Mouse (Mus musculus) hindbrain, embryonic 14.5 days (tissue): Measurements from ENCODE around the gene Dexi. TPM values are rescaled to one million over a fixed set of nuclear protein-coding genes. Genes with fewer than 3 reads are reported as not detected.

Experiments
- ATAC-seq: fragments of 200-750 bp; cut with Nextera tagmentation; 2 replicates; pipeline ENCODE4 v1.8.0; 2017; ENCODE audit warnings: moderate number of reproducible peaks, mild to moderate bottlenecking, moderate TSS enrichment, moderate library complexity; ENCODE audit not compliant: low FRiP score
- DNase-seq: peaks from one replicate; pipeline ENCODE4 v3.0.0-alpha.2; 2015; ENCODE audit warnings: low spot score
- H3K27ac ChIP-seq: fragments of 300-500 bp; sonication (generic); 2 replicates; pipeline ENCODE4 v1.5.1; 2014; ENCODE audit warnings: mild to moderate bottlenecking, moderate library complexity
- H3K27me3 ChIP-seq: fragments of 300-500 bp; sonication (generic); 2 replicates; pipeline ENCODE4 v1.6.1; 2014; ENCODE audit warnings: mild to moderate bottlenecking, low read length, mixed read lengths; ENCODE audit not compliant: control insufficient read depth, insufficient read depth
- H3K36me3 ChIP-seq: fragments of 300-500 bp; sonication (generic); replicated peaks from 2 replicates; pipeline ENCODE4 v1.6.1; 2014; ENCODE audit not compliant: control insufficient read depth, insufficient read depth
- H3K4me1 ChIP-seq: fragments of 300-500 bp; sonication (generic); replicated peaks from 2 replicates; pipeline ENCODE4 v1.6.1; 2014; ENCODE audit warnings: antibody characterized with exemption, low read length, mixed read lengths; ENCODE audit not compliant: control insufficient read depth, insufficient read depth
- H3K4me2 ChIP-seq: fragments of 300-500 bp; sonication (generic); replicated peaks from 2 replicates; pipeline ENCODE4 v1.6.1; 2014; ENCODE audit warnings: mild to moderate bottlenecking, moderate library complexity
- H3K4me3 ChIP-seq: fragments of 300-500 bp; sonication (generic); replicated peaks from 2 replicates; pipeline ENCODE4 v1.5.1; 2014; ENCODE audit warnings: mild to moderate bottlenecking, low read length
- H3K9ac ChIP-seq: fragments of 300-500 bp; sonication (generic); 2 replicates; pipeline ENCODE4 v1.6.1; 2014
- H3K9me3 ChIP-seq: fragments of 300-500 bp; sonication (generic); 2 replicates; pipeline ENCODE4 v1.6.1; 2016; ENCODE audit warnings: low read length; ENCODE audit not compliant: control insufficient read depth
- WGBS: fragments of 180-500 bp; shearing (Covaris S2); extraction: QIAGEN DNeasy Blood & Tissue Kit; methylation state at CpG from one replicate; pipeline ENCODE4 v1.1.7; 2014; 5-methylcytosine and 5-hydroxymethylcytosine counted together
- polyA plus RNA-seq: library from polyadenylated mRNA; unstranded; fragments of >200 nt; fragmentation: Nextera tagmentation; extraction: Ambion mirVana; gene quantifications from 2 replicates; pipeline ENCODE4 v1.2.1, GENCODE M21; 2014

The Dexi gene
- polyA plus RNA-seq, 1 experiment from 2014 or later: 26.0 TPM

GRCm38 (mm10) chr16:10454583-10454974 is 88.3 kb downstream of the Dexi start:
- no peak overlapping the region for H3K4me3 ChIP-seq
- no peak overlapping the region for H3K4me2 ChIP-seq
- H3K27me3 ChIP-seq: no peaks in the 10 kb centered on the region
- DNase-seq (no peak), ATAC-seq (no peak)
- no peaks in the 10 kb centered on the region for H3K36me3 ChIP-seq
- H3K4me1 ChIP-seq: no peaks in the 10 kb centered on the region
- 44% methylated on average over 3 of the region's 3 CpGs for WGBS
- H3K27ac ChIP-seq: no peak overlapping the region
- no peak overlapping the region for H3K9ac ChIP-seq
- H3K9me3 ChIP-seq: no peaks in the 10 kb centered on the region

DNA sequence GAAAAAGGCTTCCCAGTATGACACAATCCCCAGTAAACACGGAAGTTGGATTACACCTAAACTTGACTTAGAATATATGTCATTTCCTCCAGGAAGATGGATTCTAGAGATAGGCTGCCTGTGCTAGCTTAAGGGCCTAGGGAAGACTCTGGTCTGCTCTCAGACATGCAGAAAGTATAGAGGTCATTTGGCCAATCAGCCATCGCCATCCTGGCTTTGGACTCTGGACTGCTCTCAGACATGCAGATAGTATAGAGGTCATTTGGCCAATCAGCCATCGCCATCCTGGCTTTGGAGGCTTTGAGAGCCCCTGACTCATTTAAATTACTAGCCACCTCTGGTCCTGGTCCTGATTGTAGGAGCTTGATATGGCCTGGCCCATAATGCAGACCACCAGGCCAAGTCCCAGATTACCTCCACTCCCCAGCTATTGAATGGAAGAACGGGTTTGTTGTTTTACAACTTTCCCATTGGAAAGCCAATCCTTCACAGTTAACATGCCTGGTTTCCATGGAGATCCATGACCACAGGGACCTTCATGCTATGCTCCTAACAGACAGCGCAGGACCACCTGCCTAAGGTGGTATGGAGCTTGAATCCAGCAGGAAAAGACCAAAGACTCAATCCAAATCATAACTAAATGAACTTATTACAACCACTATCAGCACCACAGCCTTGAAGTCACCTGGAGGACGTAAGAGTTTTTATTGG is 88.8 kb downstream of the Dexi start:
- no peak for ATAC-seq
- H3K9ac ChIP-seq: no peak overlapping the region
- no peaks in the 10 kb centered on the region for H3K27me3 ChIP-seq
- no peaks in the 10 kb centered on the region for H3K9me3 ChIP-seq
- H3K4me1 ChIP-seq: no peaks in the 10 kb centered on the region
- no peak overlapping the region for H3K4me3 ChIP-seq
- no peak overlapping the region for H3K27ac ChIP-seq
- no peaks in the 10 kb centered on the region for H3K36me3 ChIP-seq
- WGBS: 79% methylated on average over 6 of the region's 6 CpGs
- no peak for DNase-seq
- no peak overlapping the region for H3K4me2 ChIP-seq

Other genes with a start within 250 kb of the Dexi start
- gene Emp2, start 229.1 kb downstream of the Dexi start, polyA plus RNA-seq: 17.6 and 19.5 TPM in 2 replicates
- gene Tekt5, start 147.6 kb downstream of the Dexi start, polyA plus RNA-seq: 16.1 and 17.9 TPM in 2 replicates
- gene Nubp1, start 131.1 kb downstream of the Dexi start, polyA plus RNA-seq: 46.0 and 50.4 TPM in 2 replicates
- 44.3 and 44.5 TPM in 2 replicates for gene Tvp23a, start 95.7 kb downstream of the Dexi start, polyA plus RNA-seq
- 0.62 and 0.69 TPM in 2 replicates for gene Ciita, start 63.0 kb downstream of the Dexi start, polyA plus RNA-seq
- gene Clec16a, start 2.3 kb upstream of the Dexi start, polyA plus RNA-seq: 67.1 and 68.7 TPM in 2 replicates
- gene Socs1, start 242.5 kb upstream of the Dexi start, polyA plus RNA-seq: 3.7 and 4.6 TPM in 2 replicates
- not detected in 2 replicates for gene Tnp2, start 245.6 kb upstream of the Dexi start, polyA plus RNA-seq
- gene Prm3, start 247.9 kb upstream of the Dexi start, polyA plus RNA-seq: not detected in 2 replicates